Mouse (Mus musculus): ENCODE measurements around the gene Myo1d.

Myo1d gene

DNA sequence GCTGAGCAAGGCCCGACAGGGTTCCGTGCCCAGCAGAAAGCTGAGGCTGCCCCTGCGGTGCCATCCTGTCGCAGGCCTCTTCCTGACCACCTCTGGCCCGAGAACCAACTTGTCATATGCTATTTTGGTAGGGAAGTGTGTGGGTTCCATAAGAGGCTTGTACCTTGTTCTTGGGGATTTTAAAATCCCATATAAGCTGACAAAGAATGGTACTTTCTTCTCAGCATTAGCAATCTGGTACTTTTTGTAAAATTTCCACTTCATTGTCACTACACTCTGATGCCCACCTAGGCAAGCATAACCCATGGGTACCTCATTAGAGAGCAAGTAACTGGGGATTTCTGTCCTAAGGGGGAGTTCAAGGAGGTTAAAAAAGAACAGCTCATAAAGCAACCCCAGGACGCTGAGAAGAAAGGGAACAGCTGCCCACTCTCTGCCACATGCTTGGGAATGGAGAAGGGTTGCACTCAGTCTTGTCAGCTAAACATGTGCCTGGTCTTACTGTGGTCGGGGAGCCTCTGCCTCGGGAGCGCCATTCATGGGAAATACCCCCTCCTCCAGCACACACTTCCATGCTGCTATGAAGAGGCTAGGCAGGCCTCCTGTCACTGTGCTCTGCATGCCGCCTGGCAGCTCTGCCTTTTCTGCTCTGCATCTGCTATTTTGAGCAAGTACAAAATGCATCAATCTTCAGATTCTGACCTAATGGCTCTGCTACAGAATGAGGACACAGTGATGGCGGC is 281.3 kb downstream of the Myo1d start:
- no peak for DNase-seq

DNA sequence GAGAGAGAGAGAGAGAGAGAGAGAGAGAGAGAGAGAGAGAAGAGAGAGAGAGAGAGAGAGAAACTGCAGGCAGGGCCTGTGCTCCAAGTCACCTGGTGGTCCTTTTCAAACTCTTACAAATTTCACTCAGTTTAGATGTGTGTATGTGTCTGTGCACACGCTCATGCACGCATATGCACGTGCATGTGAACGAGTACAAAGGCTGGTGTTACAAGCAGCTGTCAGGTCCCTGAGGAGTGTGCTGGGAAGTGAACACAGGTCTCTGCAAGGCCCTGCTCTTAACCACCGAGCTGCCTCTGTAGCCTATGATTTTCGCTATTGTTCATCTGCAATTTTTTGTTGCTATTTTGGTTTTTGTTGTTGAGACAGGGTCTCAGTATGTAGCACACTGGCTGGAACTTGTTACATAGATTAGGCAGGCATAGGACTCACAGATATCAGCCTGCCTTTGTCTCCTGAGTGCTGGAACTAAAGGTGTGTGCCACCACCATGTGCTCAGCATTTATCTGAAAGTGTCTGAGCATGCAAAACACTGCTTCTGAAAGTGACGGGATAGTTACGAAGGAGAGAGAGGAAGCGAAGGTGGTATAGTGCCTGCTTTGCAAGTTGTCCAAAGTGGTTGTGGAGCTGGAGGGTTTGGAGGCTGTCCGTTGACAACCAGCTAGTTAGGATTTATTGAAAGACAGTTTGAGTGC is 282.5 kb downstream of the Myo1d start:
- no peak for DNase-seq

DNA sequence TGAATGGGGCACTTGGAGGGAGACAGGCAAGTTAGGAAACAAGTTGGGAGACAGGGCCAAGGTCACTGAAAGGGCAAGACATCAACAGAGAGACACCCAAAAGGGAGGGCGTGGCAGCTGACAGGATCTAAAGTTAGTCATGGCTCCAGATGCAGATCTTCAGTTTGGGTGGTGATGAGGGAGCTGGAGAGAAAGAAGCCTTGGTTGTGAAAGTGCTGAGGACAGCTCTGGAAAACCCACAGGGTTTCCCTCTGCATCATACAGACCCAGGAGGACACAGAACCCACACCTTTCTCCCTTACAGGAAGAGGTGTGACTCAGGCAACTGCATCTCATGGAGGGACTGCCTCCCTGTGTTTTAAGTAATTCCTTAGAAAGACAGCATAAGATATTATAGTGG is 283.2 kb downstream of the Myo1d start:
- no peak for DNase-seq

DNA sequence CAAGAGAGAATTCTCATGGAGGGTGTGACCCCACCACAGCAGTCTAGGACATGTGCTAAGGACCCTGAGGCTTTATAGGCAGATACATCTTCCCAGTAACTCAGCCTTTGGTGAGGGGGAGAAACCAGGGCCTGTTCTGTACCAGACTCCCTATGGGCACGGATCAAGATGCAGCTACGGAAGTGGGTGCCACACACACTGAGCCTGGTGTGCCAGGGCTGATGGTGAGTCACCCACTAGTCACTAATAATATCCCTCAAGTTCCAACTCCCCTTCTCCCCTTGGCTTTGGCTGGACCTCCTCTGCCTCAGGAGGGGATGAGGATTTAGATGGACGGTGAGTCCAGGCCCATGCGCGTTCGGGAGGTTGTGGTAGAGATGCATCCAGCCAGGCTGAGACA is 283.9 kb downstream of the Myo1d start:
- DNase-seq, result no peak

DNA sequence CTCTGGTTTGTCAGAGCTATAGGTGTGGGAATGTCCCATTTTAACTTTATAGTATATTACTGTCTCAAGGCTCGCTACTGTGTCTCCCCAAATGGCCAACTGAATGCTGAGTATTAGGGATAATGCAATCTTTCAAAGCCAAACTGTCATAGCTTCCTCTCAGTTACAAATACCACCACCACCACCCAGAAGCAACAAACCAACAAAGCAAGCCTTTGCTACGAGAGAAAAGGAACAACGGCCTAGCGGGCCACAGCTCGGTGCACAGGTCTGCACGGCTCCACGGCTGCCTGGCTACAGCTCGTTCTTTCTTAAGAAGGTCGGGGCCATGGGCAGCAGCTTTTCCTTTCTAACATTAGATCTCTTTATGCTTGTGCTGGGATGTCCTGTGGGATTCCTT is 285.0 kb downstream of the Myo1d start:
- no peak for DNase-seq

DNA sequence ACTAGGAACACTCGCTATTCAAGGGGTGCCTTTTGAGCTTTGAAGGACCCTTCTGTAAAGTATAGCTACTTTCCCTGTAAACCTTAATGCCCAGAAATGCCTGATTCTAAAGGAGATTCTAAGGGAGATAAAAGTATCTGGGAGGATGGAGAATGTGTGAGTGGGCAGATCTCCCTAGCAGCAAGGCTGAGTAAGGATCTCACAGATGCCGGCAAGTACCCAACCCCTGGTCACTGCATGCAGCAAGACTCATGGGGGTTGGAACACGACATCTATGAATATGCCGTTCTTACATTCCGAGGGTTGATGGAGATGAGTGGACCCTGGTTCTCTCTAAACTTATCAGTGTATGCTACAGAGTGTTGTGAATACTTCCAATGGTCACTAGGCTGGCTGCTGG is 286.6 kb downstream of the Myo1d start:
- DNase-seq, result no peak

DNA sequence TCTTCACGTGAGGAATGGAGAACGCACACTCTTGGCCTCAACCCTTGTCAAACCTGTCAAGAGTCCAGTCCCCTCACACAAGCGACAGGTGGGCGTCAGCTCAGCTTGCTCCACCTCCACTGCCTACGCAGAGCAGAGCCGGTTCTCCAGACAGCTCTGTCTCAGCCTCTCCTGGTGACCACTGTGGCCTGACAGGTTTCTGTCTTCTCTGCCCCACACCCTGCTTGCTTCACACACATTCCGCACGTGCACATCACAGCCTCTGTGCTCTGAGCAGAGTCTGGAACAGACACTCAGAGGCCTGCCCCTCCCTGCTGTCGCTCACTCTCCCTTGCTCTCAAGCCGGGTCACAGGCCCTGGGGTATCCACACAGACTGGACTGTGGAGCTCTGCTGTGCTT is 289.0 kb downstream of the Myo1d start:
- DNase-seq, result no peak

DNA sequence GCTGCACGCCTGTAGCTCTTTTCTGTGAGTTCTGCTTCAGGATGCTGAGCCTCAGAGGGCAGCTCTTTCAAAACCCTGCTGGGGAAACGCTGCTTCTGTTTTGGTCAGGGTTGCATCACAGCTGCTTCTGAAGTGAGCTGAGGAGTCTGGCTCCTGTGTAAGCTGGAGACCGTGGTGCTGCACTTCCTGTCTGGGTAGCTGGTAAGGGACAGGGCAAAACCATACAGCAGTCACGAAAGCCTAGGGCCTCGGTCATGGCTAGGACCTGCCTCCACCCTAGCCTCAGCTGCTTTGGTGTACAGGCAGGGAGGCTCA is 290.0 kb downstream of the Myo1d start:
- DNase-seq, result no peak

DNA sequence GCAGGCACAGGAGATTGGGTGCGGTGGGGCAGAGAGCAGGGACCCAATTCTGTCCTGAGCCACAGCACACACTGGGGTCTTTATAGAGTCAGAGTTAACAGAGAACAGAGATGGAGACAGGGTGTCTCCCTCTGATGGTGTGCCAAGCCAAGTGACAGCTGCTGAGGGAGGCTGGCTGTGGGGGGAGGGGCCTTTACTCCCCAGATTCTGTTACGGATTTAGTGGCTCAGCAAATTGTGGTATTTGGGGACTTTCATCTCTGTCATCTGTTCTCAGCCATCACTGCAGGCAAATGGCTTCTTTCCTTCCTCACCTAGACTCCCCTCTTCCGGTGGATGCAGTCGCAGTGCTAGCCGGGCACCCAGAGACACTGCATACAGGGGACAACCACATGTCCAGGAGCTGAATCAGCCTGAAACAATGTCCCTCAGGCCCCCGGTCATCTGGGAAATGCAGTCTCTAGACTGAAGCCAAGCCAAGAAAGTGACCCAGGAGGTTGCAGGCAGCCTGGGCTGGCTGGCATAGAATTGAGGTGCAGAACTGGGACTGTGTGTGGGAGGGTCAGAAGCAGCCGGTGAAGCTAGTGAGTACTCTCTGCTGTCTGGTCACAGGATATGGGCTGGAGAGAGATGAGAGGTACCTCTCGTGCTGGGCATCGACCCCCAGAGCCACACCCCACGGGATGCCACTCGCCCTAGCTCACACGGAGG is 290.5 kb downstream of the Myo1d start:
- peak; percentile 52 for DNase-seq

DNA sequence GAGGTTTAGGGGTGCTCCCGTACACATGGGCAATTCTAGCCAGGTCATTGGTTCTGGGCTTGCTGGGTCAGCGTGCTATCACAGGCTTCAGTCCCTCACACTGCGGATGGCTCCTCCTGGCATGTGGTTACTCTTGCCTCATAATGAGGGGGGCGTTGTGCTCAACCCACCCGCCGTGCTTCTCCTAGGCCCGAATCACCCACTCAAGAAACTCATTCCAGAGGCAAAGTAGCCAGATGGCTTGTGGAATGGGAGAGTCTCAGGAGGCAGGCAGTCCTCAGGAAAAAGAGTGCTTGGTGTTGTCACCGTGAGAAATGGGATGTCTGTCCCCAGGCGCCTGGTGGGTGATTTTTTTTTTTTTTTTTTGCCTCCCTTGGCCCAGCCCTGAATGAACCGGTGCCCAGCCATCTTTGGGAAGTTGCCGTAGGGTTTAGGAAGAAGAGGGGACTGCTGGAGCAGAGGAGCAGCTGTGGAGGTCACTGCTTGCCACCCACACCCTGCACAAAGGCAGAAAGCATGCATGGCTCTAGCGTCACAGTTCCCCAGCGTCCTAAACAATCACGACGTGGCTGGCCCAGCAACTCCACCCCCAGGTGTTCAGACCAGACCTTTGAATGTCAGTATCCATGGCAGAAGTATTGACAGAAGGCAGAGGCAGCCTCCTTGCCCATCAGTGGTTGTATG is 291.8 kb downstream of the Myo1d start:
- DNase-seq, result no peak

DNA sequence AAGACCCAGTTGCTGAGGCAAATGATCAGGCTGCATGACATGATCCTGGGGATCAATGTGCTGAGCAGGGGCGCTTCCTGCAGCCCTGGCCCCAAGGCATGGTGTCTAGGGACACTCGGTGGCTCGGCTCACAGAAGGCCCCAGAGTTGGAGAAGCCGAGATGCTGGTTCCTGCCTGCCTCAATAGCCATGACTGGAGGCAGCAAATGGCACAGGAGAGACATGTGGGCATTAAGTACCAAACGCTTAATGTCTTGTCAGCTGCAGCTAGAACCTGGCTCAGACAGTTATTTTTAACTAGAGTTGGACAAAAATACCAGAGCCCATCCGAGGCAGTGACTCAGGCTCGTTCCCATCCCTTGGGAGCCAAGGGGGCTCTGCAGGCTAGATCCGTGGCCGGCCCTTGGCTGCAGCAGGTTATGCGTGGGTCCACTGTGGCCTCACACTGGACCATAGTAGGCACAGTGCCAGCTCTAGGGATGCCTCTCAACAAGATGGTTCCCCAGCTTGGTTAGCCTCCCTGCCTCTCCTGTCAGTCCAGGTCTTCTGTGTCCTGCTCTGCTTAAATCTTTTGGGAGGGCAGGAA is 294.1 kb downstream of the Myo1d start:
- DNase-seq, result peak; percentile 59

DNA sequence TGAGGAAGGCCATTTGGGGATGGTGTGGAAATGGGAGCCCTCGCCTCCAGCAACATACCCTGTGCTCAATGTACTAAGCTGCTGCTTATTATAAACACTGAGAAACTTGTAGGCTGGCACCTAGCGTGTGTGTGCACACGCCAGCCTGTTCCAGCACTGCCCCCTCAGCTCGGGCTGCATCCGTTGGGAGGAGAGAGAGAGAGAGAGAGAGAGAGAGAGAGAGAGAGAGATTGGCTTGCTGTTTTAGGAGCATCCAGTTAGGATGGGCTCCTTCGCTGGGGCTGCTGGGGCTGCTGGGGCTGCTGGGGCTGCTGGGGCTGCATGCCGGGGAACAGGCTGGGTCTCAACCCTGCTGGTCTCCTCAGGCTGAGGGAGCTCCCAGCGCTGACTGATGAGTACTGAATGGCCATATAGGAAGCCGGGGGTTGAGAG is 294.7 kb downstream of the Myo1d start:
- DNase-seq, result no peak

DNA sequence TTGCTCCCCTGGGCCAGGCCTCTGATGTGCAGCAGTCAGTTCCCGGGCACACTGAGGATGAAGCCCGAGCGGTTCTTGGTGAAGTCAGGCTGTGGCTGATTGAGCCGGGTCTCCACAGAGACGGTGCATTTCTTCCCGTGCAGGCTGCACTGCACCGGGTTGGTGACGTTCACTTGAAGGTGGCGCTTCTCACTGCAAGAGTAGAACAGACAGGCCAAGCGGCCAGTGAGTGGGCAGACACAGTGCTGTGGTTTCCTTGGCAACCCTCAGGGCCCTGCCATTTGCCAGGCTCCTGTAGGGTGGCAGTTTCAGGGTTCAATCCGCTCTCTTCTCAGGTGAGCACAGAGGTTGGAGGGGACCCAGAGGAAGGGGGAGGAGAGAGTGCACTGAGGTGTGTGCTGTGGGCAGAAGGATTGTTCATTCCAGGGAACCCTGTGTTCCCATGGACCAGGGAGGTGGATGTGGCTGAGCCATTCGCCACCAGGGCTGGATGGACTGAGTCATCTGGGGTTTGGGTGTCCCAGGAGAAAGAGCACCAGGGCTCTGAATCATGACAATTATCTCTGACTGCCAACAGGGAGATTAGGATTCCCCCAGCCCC is 295.5 kb downstream of the Myo1d start:
- DNase-seq, result peak; percentile 97

DNA sequence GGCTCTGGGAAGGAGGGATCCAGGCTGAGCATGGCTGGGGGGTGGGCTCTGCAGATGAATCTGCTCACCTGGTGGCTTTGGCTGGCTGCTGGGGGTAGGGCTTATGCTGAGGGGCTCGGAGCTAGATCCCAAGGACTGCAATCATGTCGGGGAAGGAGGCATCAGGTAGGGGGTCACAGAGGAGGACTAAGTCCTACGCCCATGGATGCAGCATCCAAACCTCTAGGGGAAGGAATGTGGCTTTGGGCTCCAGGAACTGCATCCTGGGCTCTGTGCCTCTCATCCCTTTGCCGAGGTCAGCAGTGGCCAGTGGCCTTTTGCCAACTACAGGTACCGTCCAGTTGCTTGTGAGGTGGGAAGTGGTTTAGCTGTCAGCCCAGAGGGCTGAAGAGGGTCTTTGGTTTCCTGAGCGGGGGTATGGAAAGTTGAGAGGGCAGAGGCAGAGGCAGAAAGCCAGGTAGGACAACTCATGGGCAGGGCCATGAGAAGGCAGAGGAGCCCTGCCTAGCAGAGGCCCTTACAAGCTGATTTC is 296.2 kb downstream of the Myo1d start:
- peak; percentile 69 for DNase-seq

DNA sequence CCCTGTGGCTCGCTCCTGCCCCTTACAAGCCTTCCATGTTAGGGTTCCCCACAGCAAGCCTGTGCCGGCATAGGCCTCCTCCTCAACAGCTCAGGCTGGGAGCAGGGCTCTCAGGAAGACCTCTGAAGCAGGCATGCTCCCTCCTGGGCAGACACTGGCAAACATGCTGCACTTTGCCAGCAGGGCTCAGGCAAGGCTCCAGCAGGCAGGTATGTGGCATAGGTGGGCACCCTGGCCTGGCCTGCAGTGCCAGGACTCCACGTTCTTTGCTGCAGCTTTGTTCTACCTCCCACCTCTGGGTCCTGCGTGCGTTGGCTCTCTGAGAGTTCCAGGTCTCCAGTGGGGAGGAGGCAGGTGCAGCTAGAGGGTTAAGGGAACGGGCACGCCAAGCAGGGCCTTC is 296.9 kb downstream of the Myo1d start:
- peak; percentile 73 for DNase-seq

DNA sequence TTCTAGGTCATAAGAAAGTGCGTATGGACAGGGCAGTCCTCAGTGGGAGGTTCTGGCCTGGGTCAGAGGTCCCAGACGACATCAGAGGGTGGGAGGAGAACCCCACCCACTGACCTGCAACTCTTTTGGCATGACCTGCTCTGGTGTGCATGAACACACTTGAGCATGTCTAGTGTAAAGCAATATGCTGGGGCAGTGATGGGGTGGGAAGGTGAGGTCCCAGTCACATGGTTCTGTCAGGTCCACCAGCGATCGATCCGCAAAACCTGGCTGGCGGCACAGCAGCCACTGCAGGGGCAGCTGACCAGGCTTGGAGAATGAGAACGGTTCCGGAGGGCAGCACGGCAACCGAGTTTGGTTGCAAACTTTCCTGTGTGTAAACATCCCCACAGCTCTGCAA is 297.5 kb downstream of the Myo1d start:
- DNase-seq, result peak; percentile 55

DNA sequence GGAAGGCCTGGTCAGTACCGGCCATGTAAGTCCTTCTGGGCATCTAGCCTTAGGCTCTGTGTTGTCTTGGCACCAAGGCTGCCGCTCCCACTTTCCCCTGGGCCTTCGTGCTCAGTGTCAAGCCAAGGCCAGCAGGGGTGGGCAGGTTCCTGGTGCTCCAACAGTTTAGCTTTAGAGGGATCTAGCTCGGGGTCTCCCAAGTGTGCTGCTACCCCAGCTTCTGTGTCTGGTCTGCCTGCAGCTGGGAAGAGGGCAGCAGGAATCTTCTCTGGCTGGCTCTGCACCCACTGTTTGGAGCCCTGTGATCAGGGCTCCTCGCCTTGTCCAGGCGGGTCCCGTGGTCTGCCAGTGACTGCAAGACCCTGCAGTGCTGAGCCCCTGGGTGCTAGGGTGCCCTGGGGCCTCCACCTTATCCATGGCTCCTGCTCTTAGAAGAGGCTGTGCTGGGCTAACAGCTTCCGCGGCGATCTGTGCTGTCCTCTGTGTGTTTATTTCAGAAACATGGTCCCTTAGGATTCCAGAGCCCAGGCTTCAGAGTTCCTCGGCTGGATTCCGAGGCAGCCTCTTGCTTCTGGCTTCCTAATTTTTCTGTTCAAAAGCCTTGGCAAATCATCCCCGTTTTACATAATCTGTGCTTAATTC is 298.3 kb downstream of the Myo1d start:
- peak; percentile 55 for DNase-seq

DNA sequence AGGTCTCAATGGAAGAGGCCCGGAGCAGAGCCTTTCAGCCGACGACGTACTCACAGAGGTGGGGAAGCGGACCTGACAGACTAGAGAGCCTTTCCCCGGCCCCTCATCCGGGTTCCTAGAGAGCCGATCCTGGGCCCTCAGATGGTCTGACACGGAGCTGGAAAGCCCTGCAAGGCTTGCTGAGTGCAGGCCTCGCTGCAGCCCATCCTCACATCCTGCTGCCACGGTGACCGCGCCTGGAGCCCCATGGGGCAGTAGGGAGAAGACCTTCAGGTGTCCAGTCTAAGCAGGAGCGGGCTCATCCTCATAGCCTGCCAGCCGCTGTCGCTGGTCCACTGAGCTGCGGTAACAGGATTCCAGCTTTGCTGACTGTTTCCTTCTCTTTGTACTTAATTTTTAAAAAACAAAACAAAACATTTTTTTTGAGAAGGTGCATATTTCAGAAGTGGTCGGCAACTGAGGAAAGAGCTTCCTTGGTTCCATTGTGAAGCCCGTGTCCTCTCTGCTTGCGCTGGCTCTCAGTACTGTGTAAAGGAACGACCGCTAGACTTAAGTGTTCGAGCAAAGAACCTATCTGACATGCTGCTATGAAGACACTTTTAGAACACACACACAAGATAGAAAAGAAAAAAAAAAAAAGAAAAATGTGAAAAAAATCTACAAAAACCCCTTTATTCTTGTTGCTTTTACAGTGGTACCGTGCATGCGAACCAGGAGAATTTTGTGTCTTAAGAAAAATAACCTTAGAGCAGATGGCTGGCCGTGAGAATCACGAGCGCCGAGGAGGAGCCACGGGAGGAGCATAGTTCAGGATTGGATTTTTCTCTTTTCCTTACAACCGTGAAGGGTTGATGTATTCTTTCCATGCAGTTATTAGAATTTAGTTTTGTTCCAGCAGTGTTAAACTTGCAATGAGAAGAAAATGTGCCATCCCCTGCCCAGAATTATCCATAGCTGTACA is 299.6 kb downstream of the Myo1d start:
- DNase-seq, result peak; percentile 59

DNA sequence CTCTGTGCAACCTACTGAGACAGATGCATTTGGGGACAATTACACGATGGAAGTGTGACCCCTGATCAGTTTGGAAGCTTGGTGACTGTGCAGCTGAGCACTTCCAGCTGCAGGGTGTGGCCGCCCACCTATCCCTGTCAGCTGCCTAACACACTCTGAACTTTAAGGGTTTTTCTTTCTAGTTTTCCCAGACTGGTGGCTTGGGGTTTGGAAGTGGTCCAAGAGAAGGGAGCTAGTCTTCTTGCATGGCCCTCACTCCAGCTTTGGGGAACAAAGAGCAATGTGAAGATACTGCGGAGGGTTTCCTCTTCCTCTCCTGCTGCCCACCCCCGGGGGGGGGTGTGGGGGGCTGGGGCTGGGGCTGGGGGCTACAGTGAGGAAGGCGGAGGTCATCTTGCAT is 300.4 kb downstream of the Myo1d start:
- peak; percentile 69 for DNase-seq

DNA sequence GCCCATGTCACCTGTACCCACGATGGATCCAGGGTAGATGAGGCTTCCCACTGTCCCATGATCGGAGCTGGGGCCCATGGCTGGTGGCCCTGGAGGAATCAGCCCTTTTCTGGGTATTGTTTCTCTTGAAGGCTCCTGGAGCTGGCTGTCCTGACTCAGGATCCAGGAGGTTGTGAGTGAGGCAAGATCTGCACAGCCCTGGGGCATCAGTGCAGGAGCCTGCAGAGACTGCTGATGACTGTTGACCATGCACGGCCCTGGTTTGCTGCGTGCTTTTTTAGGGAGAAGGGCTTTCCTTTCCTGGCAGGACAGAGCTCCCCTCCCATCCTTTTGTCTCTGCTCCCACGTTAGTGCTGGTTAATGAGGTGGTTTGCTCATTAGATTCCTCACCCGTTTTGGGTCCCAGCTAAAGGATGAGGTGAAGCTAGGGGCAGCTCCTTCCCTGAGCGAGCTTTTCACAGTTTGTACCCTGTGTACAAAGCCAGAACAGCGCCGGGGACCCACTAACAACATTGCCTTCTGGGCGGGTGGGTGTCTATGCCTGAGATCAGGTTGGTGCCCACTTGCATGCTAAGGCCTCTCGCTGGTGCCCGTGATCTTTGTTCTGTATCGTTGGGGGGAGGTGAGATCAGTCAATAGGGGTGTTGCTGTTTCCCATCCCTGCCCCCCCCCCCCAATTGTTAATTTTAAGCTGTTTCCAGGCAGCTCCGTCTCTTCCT is 301.0 kb downstream of the Myo1d start:
- DNase-seq, result peak; percentile 52
